Mouse (Mus musculus) MEL (cell line): ENCODE results near the gene Gm49396.

Source experiments
- BHLHE40 ChIP-seq: IDR thresholded peaks from 2 replicates; pipeline ENCODE4 v1.6.1; 2012; ENCODE audit warnings: low read depth, mild to moderate bottlenecking, inconsistent platforms, low read length, improper control_type of control experiment, borderline replicate concordance
- EP300 ChIP-seq, 2 experiments: IDR thresholded peaks; 2 replicates each; pipeline ENCODE4 v1.6.1; 2011; ENCODE audit warnings: improper control_type of control experiment in 2 of 2, low read length in 2 of 2, low read depth in 1 of 2, mild to moderate bottlenecking in 1 of 2

GRCm38 (mm10) chr7:30515003-30515760 lies 48.0 kb upstream of the Gm49396 start:
- TF ChIP-seq EP300 (IDR thresholded peaks at IDR 0.05; ENCODE audit: low read depth in 1 of 2, low read length in 2 of 2) (no peak), BHLHE40 (no peak)
